Mouse (Mus musculus) forebrain, embryonic 13.5 days (tissue): ENCODE data around the gene Celf5. TPM values are rescaled to one million over a fixed set of nuclear protein-coding genes. Genes with fewer than 3 reads are reported as not detected.
A peak's percentile ranks its signal among the peaks of the same experiment; 100 is the strongest.

Source experiments
- ATAC-seq: fragments of 200-750 bp; cut with Nextera tagmentation; 2 replicates; pipeline ENCODE4 v1.8.0; 2017
- H3K27ac ChIP-seq: fragments of 300-500 bp; sonication (generic); 2 replicates; pipeline ENCODE4 v1.5.1; 2015; ENCODE audit warnings: inconsistent platforms, mild to moderate bottlenecking, moderate library complexity
- H3K27me3 ChIP-seq: fragments of 300-500 bp; sonication (generic); 2 replicates; pipeline ENCODE4 v1.6.1; 2015; ENCODE audit warnings: mild to moderate bottlenecking, inconsistent platforms
- H3K36me3 ChIP-seq: fragments of 300-500 bp; sonication (generic); 2 replicates; pipeline ENCODE4 v1.6.1; 2015; ENCODE audit warnings: mild to moderate bottlenecking, inconsistent platforms; ENCODE audit not compliant: poor library complexity, severe bottlenecking
- H3K4me1 ChIP-seq: fragments of 300-500 bp; sonication (generic); 2 replicates; pipeline ENCODE4 v1.6.1; 2015; ENCODE audit warnings: inconsistent platforms
- H3K4me2 ChIP-seq: fragments of 300-500 bp; sonication (generic); 2 replicates; pipeline ENCODE4 v1.6.1; 2015; ENCODE audit warnings: inconsistent platforms, mild to moderate bottlenecking, moderate library complexity
- H3K4me3 ChIP-seq: fragments of 300-500 bp; sonication (generic); 2 replicates; pipeline ENCODE4 v1.5.1; 2015; ENCODE audit warnings: mild to moderate bottlenecking, inconsistent platforms
- H3K9ac ChIP-seq: fragments of 300-500 bp; sonication (generic); 2 replicates; pipeline ENCODE4 v1.6.1; 2015; ENCODE audit warnings: mild to moderate bottlenecking, inconsistent platforms
- H3K9me3 ChIP-seq: fragments of 300-500 bp; sonication (generic); replicated peaks from 2 replicates; pipeline ENCODE4 v1.6.1; 2016; ENCODE audit warnings: inconsistent platforms
- WGBS: fragments of 180-500 bp; shearing (Covaris S2); methylation state at CpG from one replicate; pipeline ENCODE4 v1.1.7; 2015; 5-methylcytosine and 5-hydroxymethylcytosine counted together
- polyA plus RNA-seq: library from polyadenylated mRNA; unstranded; fragments of >200 nt; fragmentation: Nextera tagmentation; extraction: Ambion mirVana; gene quantifications from 2 replicates; pipeline ENCODE4 v1.2.1, GENCODE M21; 2015

Gene Celf5
- polyA plus RNA-seq, 1 experiment from 2014 or later = 48.8 TPM

GRCm38 (mm10) chr10:81434361-81435263, 47.9 kb downstream of the Celf5 start:
- WGBS = 71% methylated on average over 15 of the region's 15 CpGs
- peak overlapping the region; percentile 45 for H3K9ac ChIP-seq
- peaks cover 41% of the 10 kb centered on the region for H3K4me1 ChIP-seq
- no peaks in the 10 kb centered on the region; the same call in 1 of the 2 replicates for H3K27me3 ChIP-seq
- ATAC-seq = no peak
- no peak overlapping the region for H3K4me2 ChIP-seq
- no peak overlapping the region for H3K4me3 ChIP-seq
- no peaks in the 10 kb centered on the region for H3K36me3 ChIP-seq
- H3K27ac ChIP-seq = peak overlapping the region; percentile 54
- no peaks in the 10 kb centered on the region for H3K9me3 ChIP-seq

- no peaks in the 10 kb centered on the region for H3K36me3 ChIP-seq
- no peak for ATAC-seq
- peaks cover 49% of the 10 kb centered on the region for H3K4me1 ChIP-seq
- H3K4me3 ChIP-seq = no peak overlapping the region
- H3K9me3 ChIP-seq = no peaks in the 10 kb centered on the region
- H3K27me3 ChIP-seq = no peaks in the 10 kb centered on the region
- H3K4me2 ChIP-seq = no peak overlapping the region
- no peak overlapping the region for H3K9ac ChIP-seq
- peak overlapping the region; percentile 28; the same call in 1 of the 2 replicates for H3K27ac ChIP-seq
- 79% methylated on average over 26 of the region's 26 CpGs for WGBS
Observed at GRCm38 (mm10) chr10:81433541-81434289, 48.8 kb downstream of the Celf5 start.

- peaks cover 7% of the 10 kb centered on the region for H3K27me3 ChIP-seq
- 3% methylated on average over 17 of the region's 17 CpGs for WGBS
- no peaks in the 10 kb centered on the region for H3K36me3 ChIP-seq
- H3K9ac ChIP-seq = no peak overlapping the region
- peaks cover 49% of the 10 kb centered on the region for H3K4me1 ChIP-seq
- peak overlapping the region; percentile 28; the same call in 1 of the 2 replicates for H3K27ac ChIP-seq
- H3K4me2 ChIP-seq = peak overlapping the region; percentile 58
- peak overlapping the region; percentile 23 for H3K4me3 ChIP-seq
- ATAC-seq = peak; percentile 88
- H3K9me3 ChIP-seq = no peaks in the 10 kb centered on the region
Observed at GRCm38 (mm10) chr10:81432868-81433262, 49.6 kb downstream of the Celf5 start.

- H3K27me3 ChIP-seq = peaks cover 13% of the 10 kb centered on the region
- H3K4me1 ChIP-seq = peaks cover 49% of the 10 kb centered on the region
- H3K4me3 ChIP-seq = peak overlapping the region; percentile 23; the same call in 1 of the 2 replicates
- H3K4me2 ChIP-seq = peak overlapping the region; percentile 58
- peak; percentile 0 for ATAC-seq
- H3K9ac ChIP-seq = no peak overlapping the region
- no peaks in the 10 kb centered on the region for H3K9me3 ChIP-seq
- no peaks in the 10 kb centered on the region for H3K36me3 ChIP-seq
- 61% methylated on average over 21 of the region's 21 CpGs for WGBS
- peak overlapping the region; percentile 19; the same call in 1 of the 2 replicates for H3K27ac ChIP-seq
Observed at GRCm38 (mm10) chr10:81432169-81432867, 50.2 kb downstream of the Celf5 start.

- Histone ChIP-seq H3K4me2 (peak overlapping the region; percentile 90), H3K9ac (peak overlapping the region; percentile 85), H3K36me3 (no peaks in the 10 kb centered on the region), H3K4me3 (peak overlapping the region; percentile 74), H3K27ac (peak overlapping the region; percentile 92), H3K9me3 (no peaks in the 10 kb centered on the region), H3K27me3 (peaks cover 19% of the 10 kb centered on the region), H3K4me1 (peaks cover 56% of the 10 kb centered on the region)
- peak; percentile 7 for ATAC-seq
- WGBS = 14% methylated on average over 15 of the region's 15 CpGs
Observed at GRCm38 (mm10) chr10:81431526-81432168, 50.9 kb downstream of the Celf5 start.

- Histone ChIP-seq H3K4me1 (peaks cover 62% of the 10 kb centered on the region), H3K4me3 (peak overlapping the region; percentile 74), H3K27me3 (peaks cover 22% of the 10 kb centered on the region), H3K27ac (peak overlapping the region; percentile 92), H3K9me3 (no peaks in the 10 kb centered on the region), H3K36me3 (no peaks in the 10 kb centered on the region), H3K9ac (peak overlapping the region; percentile 85), H3K4me2 (peak overlapping the region; percentile 90)
- peak; percentile 12 for ATAC-seq
- WGBS = under 1% methylated on average over 45 of the region's 70 CpGs
Observed at GRCm38 (mm10) chr10:81430831-81431525, 51.5 kb downstream of the Celf5 start.

GRCm38 (mm10) chr10:81430141-81430830, 52.2 kb downstream of the Celf5 start:
- Histone ChIP-seq H3K27me3 (peaks cover 28% of the 10 kb centered on the region), H3K4me1 (peaks cover 62% of the 10 kb centered on the region), H3K27ac (peak overlapping the region; percentile 92), H3K9ac (peak overlapping the region; percentile 85), H3K36me3 (no peaks in the 10 kb centered on the region), H3K9me3 (no peaks in the 10 kb centered on the region), H3K4me2 (peak overlapping the region; percentile 90), H3K4me3 (peak overlapping the region; percentile 74)
- WGBS = under 1% methylated on average over 63 of the region's 89 CpGs
- peak; percentile 14; the same call in 1 of the 2 replicates for ATAC-seq

GRCm38 (mm10) chr10:81429605-81430061, 52.9 kb downstream of the Celf5 start:
- 0% methylated on average over 20 of the region's 20 CpGs for WGBS
- Histone ChIP-seq H3K36me3 (no peaks in the 10 kb centered on the region), H3K27ac (peak overlapping the region; percentile 92), H3K4me1 (peaks cover 62% of the 10 kb centered on the region), H3K4me2 (peak overlapping the region; percentile 90), H3K27me3 (peaks cover 35% of the 10 kb centered on the region), H3K9me3 (no peaks in the 10 kb centered on the region), H3K9ac (peak overlapping the region; percentile 85), H3K4me3 (peak overlapping the region; percentile 74)
- ATAC-seq = peak; percentile 11

- Histone ChIP-seq H3K4me2 (peak overlapping the region; percentile 90), H3K9me3 (no peaks in the 10 kb centered on the region), H3K4me3 (0 out of 2 replicates have a peak overlapping the region, but pooled peaks have one; percentile 74), H3K9ac (no peak overlapping the region), H3K36me3 (no peaks in the 10 kb centered on the region), H3K27me3 (peaks cover 40% of the 10 kb centered on the region), H3K27ac (no peak overlapping the region; the same call in 1 of the 2 replicates), H3K4me1 (peaks cover 66% of the 10 kb centered on the region)
- ATAC-seq = no peak
- WGBS = 16% methylated on average over 2 of the region's 2 CpGs
Observed at GRCm38 (mm10) chr10:81429092-81429491, 53.4 kb downstream of the Celf5 start.

GRCm38 (mm10) chr10:81428507-81428870, 54.0 kb downstream of the Celf5 start:
- H3K9ac ChIP-seq = no peak overlapping the region
- H3K27me3 ChIP-seq = peaks cover 46% of the 10 kb centered on the region
- no peaks in the 10 kb centered on the region for H3K9me3 ChIP-seq
- H3K4me1 ChIP-seq = peaks cover 65% of the 10 kb centered on the region
- no peaks in the 10 kb centered on the region for H3K36me3 ChIP-seq
- no peak overlapping the region for H3K27ac ChIP-seq
- 90% methylated on average over 7 of the region's 7 CpGs for WGBS
- H3K4me3 ChIP-seq = peak overlapping the region; percentile 1; the same call in 1 of the 2 replicates
- H3K4me2 ChIP-seq = no peak overlapping the region; the same call in 1 of the 2 replicates
- ATAC-seq = no peak
